Mouse (Mus musculus): ENCODE measurements around the gene Bahcc1. TPM values are rescaled to one million over a fixed set of nuclear protein-coding genes. Genes with fewer than 3 reads are reported as not detected.

The Bahcc1 gene
- total and polyA plus RNA-seq, 3 experiments: 0.04 TPM; not detected in 2

GRCm38 (mm10) chr11:120341661-120342060 is 108.9 kb downstream of the Bahcc1 start:
- peaks cover 15 to 17% of the 10 kb centered on the region in 2 experiments for H3K4me1 ChIP-seq (ENCODE audit: control insufficient read depth in 1 of 2, insufficient read depth in 2 of 2)
- no peak for DNase-seq (ENCODE audit: extremely low read depth)
- peaks cover 2% of the 10 kb centered on the region for H3K9me3 ChIP-seq (replicated peaks; ENCODE audit: low read length)
- no peak overlapping the region for H3K4me3 ChIP-seq (replicated peaks in 1 of 3; ENCODE audit: low read depth in 2 of 3, low read length in 2 of 3, poor library complexity in 1 of 3)
- H3K36me3 ChIP-seq (replicated peaks in 1 of 2; ENCODE audit: control insufficient read depth in 1 of 2, insufficient read depth in 1 of 2, low read length in 1 of 2): peaks cover 11 to 16% of the 10 kb centered on the region in 2 experiments
- peaks cover 3% of the 10 kb centered on the region for H3K27me3 ChIP-seq (replicated peaks)
- dilution Hi-C loops (cut with MboI; ENCODE audit: extremely low pct_ligation_motif_present, extremely low pct_unique_long_range_greater_than_20kb, low sequenced_read_pairs) (no loop called here), in situ Hi-C loops (cut with MboI; ENCODE audit: low pct_ligation_motif_present, low pct_unique_long_range_greater_than_20kb, low sequenced_read_pairs) (no loop called here)
- TF ChIP-seq BHLHE40 (IDR thresholded peaks at IDR 0.05; ENCODE audit: low read depth, low read length) (no peak), RAD21 (IDR thresholded peaks at IDR 0.05; ENCODE audit: low read depth, low read length) (no peak), RCOR1 (conservative IDR thresholded peaks at IDR 0.05; ENCODE audit: low read depth, low read length) (no peak)
- H3K4me2 ChIP-seq (ENCODE audit: insufficient read depth, low read depth, poor library complexity, severe bottlenecking): no peak overlapping the region
- no peak overlapping the region for H3K27ac ChIP-seq (ENCODE audit: insufficient read depth, low read depth)
- peaks cover 4% of the 10 kb centered on the region; the same call in 1 of the 2 replicates for H3K79me2 ChIP-seq (replicated peaks; ENCODE audit: control insufficient read depth, extremely low read depth, insufficient read depth, poor library complexity, severe bottlenecking)
- no peak overlapping the region for H3K9ac ChIP-seq (ENCODE audit: insufficient read depth, low read depth)

Other genes starting within 250 kb of the Bahcc1 start
- 0.08 and 0.17 TPM in 2 replicates for gene Aatk, start 185.8 kb upstream of the Bahcc1 start, total RNA-seq (2012; rRNA removed)
- 0.07 and 0.19 TPM in 2 replicates for gene Aatk, start 185.8 kb upstream of the Bahcc1 start, total RNA-seq (2014; rRNA removed)
- gene Aatk, start 185.8 kb upstream of the Bahcc1 start, polyA plus RNA-seq (2012; ENCODE audit: insufficient read length, low read depth): 0.21 and 0.42 TPM in 2 replicates
- 15.9 and 20.9 TPM in 2 replicates for gene Cep131, start 146.1 kb upstream of the Bahcc1 start, total RNA-seq (2012; rRNA removed)
- 1.7 and 2.3 TPM in 2 replicates for gene Cep131, start 146.1 kb upstream of the Bahcc1 start, total RNA-seq (2014; rRNA removed)
- 10.2 and 12.7 TPM in 2 replicates for gene Cep131, start 146.1 kb upstream of the Bahcc1 start, polyA plus RNA-seq (2012; ENCODE audit: insufficient read length, low read depth)
- 22.1 and 22.3 TPM in 2 replicates for gene Tepsin, start 134.2 kb upstream of the Bahcc1 start, total RNA-seq (2012; rRNA removed)
- gene Tepsin, start 134.2 kb upstream of the Bahcc1 start, total RNA-seq (2014; rRNA removed): 13.7 and 14.5 TPM in 2 replicates
- gene Tepsin, start 134.2 kb upstream of the Bahcc1 start, polyA plus RNA-seq (2012; ENCODE audit: insufficient read length, low read depth): 13.0 and 14.2 TPM in 2 replicates
- gene Ndufaf8, start 134.0 kb upstream of the Bahcc1 start, total RNA-seq (2012; rRNA removed): 88.0 and 103 TPM in 2 replicates
- 38.6 and 46.3 TPM in 2 replicates for gene Ndufaf8, start 134.0 kb upstream of the Bahcc1 start, total RNA-seq (2014; rRNA removed)
- gene Ndufaf8, start 134.0 kb upstream of the Bahcc1 start, polyA plus RNA-seq (2012; ENCODE audit: insufficient read length, low read depth): 50.2 and 59.5 TPM in 2 replicates
- 86.2 and 97.6 TPM in 2 replicates for gene Slc38a10, start 81.6 kb upstream of the Bahcc1 start, total RNA-seq (2012; rRNA removed)
- 42.8 and 47.1 TPM in 2 replicates for gene Slc38a10, start 81.6 kb upstream of the Bahcc1 start, total RNA-seq (2014; rRNA removed)
- gene Slc38a10, start 81.6 kb upstream of the Bahcc1 start, polyA plus RNA-seq (2012; ENCODE audit: insufficient read length, low read depth): 75.6 and 83.7 TPM in 2 replicates
- gene Actg1, start 115.6 kb downstream of the Bahcc1 start, total RNA-seq (2012; rRNA removed): 1,832 and 2,176 TPM in 2 replicates
- 2,424 and 2,484 TPM in 2 replicates for gene Actg1, start 115.6 kb downstream of the Bahcc1 start, total RNA-seq (2014; rRNA removed)
- 3,554 and 4,362 TPM in 2 replicates for gene Actg1, start 115.6 kb downstream of the Bahcc1 start, polyA plus RNA-seq (2012; ENCODE audit: insufficient read length, low read depth)
- gene Fscn2, start 128.6 kb downstream of the Bahcc1 start, total RNA-seq (2012; rRNA removed): 0.25 TPM in 1 of 2 replicates, not detected in the other
- gene Fscn2, start 128.6 kb downstream of the Bahcc1 start, total RNA-seq (2014; rRNA removed): not detected in 2 replicates
- gene Fscn2, start 128.6 kb downstream of the Bahcc1 start, polyA plus RNA-seq (2012; ENCODE audit: insufficient read length, low read depth): not detected in 2 replicates
- 17.7 and 19.6 TPM in 2 replicates for gene Faap100, start 145.8 kb downstream of the Bahcc1 start, total RNA-seq (2012; rRNA removed)
- 6.6 and 7.7 TPM in 2 replicates for gene Faap100, start 145.8 kb downstream of the Bahcc1 start, total RNA-seq (2014; rRNA removed)
- gene Faap100, start 145.8 kb downstream of the Bahcc1 start, polyA plus RNA-seq (2012; ENCODE audit: insufficient read length, low read depth): 13.1 and 14.3 TPM in 2 replicates
- gene Nploc4, start 204.8 kb downstream of the Bahcc1 start, total RNA-seq (2012; rRNA removed): 50.4 and 67.4 TPM in 2 replicates
- gene Nploc4, start 204.8 kb downstream of the Bahcc1 start, total RNA-seq (2014; rRNA removed): 38.3 and 40.6 TPM in 2 replicates
- gene Nploc4, start 204.8 kb downstream of the Bahcc1 start, polyA plus RNA-seq (2012; ENCODE audit: insufficient read length, low read depth): 97.8 and 115 TPM in 2 replicates
- 0.08 TPM in 1 of 2 replicates, not detected in the other for gene Tspan10, start 209.7 kb downstream of the Bahcc1 start, total RNA-seq (2012; rRNA removed)
- 0.30 TPM in 1 of 2 replicates, not detected in the other for gene Tspan10, start 209.7 kb downstream of the Bahcc1 start, total RNA-seq (2014; rRNA removed)
- gene Tspan10, start 209.7 kb downstream of the Bahcc1 start, polyA plus RNA-seq (2012; ENCODE audit: insufficient read length, low read depth): 0.25 and 0.31 TPM in 2 replicates
- 0.34 TPM in 2 replicates for gene Pde6g, start 220.6 kb downstream of the Bahcc1 start, total RNA-seq (2012; rRNA removed)
- 0.41 TPM in 1 of 2 replicates, not detected in the other for gene Pde6g, start 220.6 kb downstream of the Bahcc1 start, total RNA-seq (2014; rRNA removed)
- 0.31 and 0.34 TPM in 2 replicates for gene Pde6g, start 220.6 kb downstream of the Bahcc1 start, polyA plus RNA-seq (2012; ENCODE audit: insufficient read length, low read depth)
- gene Oxld1, start 225.1 kb downstream of the Bahcc1 start, total RNA-seq (2012; rRNA removed): 18.7 and 31.4 TPM in 2 replicates
- 17.6 and 20.3 TPM in 2 replicates for gene Oxld1, start 225.1 kb downstream of the Bahcc1 start, total RNA-seq (2014; rRNA removed)
- gene Oxld1, start 225.1 kb downstream of the Bahcc1 start, polyA plus RNA-seq (2012; ENCODE audit: insufficient read length, low read depth): 10.4 and 12.2 TPM in 2 replicates
- 30.1 and 43.9 TPM in 2 replicates for gene Ccdc137, start 225.2 kb downstream of the Bahcc1 start, total RNA-seq (2012; rRNA removed)
- 54.6 and 61.1 TPM in 2 replicates for gene Ccdc137, start 225.2 kb downstream of the Bahcc1 start, total RNA-seq (2014; rRNA removed)
- 70.4 and 104 TPM in 2 replicates for gene Ccdc137, start 225.2 kb downstream of the Bahcc1 start, polyA plus RNA-seq (2012; ENCODE audit: insufficient read length, low read depth)
- gene Arl16, start 234.7 kb downstream of the Bahcc1 start, total RNA-seq (2012; rRNA removed): 24.8 and 26.1 TPM in 2 replicates
- 34.6 and 42.6 TPM in 2 replicates for gene Arl16, start 234.7 kb downstream of the Bahcc1 start, total RNA-seq (2014; rRNA removed)
- gene Arl16, start 234.7 kb downstream of the Bahcc1 start, polyA plus RNA-seq (2012; ENCODE audit: insufficient read length, low read depth): 19.8 and 22.8 TPM in 2 replicates